Mouse (Mus musculus) adrenal gland, postnatal 10 days (tissue): Measurements from ENCODE around the gene Ankra2. TPM values are rescaled to one million over a fixed set of nuclear protein-coding genes. Genes with fewer than 3 reads are reported as not detected.

Experiments used
- DNase-seq: peaks from one replicate; pipeline ENCODE4 v3.0.0; 2021; ENCODE audit warnings: mixed read lengths
- long read RNA-seq, 2 experiments: library from polyadenylated mRNA; stranded (forward); transcript quantifications; one replicate each; pipeline ENCODE4 v2.0.0; 2021
- total RNA-seq, 2 experiments: library from RNA; stranded (reverse); gene quantifications; 2 replicates each; pipeline ENCODE4 v1.2.3; 2021

Gene Ankra2
- 10 to 100 TPM; 22.7 to 26.9 TPM for total RNA-seq
- long read RNA-seq, experiment 1, transcript Ankra2-201 (9 exons, 1,755 nt): major isoform, 14 of 27 reads
- long read RNA-seq, experiment 1, partial matches to known transcripts: 2 of 27 reads
- long read RNA-seq, experiment 1, other reads (novel, unspliced or antisense): 3 of 27 reads
- long read RNA-seq, experiment 2, transcript Ankra2-201 (9 exons, 1,755 nt): major isoform, 13 of 24 reads
- long read RNA-seq, experiment 2, partial matches to known transcripts: 4 of 24 reads
- long read RNA-seq, experiment 2, other reads (novel, unspliced or antisense): 3 of 24 reads

DNA sequence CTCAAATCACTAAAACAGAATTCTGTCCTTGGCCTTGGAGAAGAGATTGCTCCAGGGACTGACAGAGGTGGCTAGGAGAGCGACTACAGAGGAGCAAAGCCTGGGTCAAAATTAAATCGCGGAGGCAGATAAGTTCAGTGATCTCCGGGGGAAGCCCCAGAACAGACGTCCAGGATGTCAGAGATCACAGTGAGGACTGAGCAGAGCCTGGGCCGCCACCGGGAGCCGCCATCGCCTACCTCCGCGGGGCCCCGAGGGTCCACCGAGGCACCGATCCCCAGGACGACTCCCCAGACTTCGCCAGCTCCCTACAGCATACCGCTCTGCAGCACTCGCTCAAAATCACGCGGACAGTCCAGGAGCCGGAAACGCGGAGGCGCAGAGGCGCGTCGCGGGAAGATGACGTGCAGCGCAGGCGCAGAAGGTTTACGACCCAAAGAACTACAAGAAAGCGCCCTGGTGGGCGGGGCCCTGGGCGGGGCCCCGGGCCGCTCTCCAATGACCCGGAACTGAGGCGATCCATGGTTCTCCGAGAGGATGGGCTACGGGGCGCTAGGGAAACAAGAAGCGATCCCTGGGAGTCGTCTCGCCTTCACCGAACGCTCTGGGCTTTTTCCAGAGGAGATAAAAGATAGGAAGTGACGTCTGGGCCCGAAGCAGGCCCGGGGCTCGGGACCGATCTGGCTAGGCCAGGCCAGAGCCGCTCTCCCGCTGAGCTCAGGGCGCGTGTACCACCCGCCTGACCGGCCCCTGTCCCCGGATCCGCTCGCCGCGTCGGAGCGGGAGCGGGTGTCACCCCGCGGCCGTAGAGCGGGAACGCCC lies at the start of gene Ankra2, which contains the start of gene Utp15:
Gene Ankra2, plus strand, starts transcription at position 439 of the 822 bp plus-strand sequence.
Gene Utp15, minus strand, starts transcription at position 406 of the 822 bp plus-strand sequence.
- DNase-seq: peak; percentile 99

DNA sequence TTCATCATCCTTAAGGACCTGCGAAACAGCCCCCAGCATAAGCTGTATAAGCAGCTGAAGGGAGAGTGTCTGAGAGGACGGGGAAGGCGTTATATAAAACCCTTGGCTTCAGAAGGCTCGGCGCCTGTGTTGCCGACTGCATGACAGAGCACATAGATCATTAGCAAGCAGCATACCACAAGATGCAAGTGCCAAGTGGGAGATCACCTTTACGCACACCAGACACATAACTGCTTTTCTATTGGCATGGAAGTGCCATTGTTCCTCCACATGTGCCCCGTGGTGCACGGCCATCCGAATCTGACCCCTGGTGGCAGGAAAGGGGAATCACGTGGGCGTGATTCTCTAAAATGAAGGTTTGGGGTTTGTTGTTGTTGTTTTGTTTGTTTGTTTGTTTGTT lies 40.0 kb upstream of the Ankra2 start:
- peak; percentile 68 for DNase-seq

- DNase-seq: no peak
These were observed 36.6 kb upstream of the Ankra2 start for GRCm38 (mm10) chr13:98226225-98226624.

- no peak for DNase-seq
These were observed 32.4 kb upstream of the Ankra2 start for GRCm38 (mm10) chr13:98230511-98230910.

GRCm38 (mm10) chr13:98235451-98235850 lies 27.4 kb upstream of the Ankra2 start:
- DNase-seq: no peak

- peak; percentile 82 for DNase-seq
These were observed 22.8 kb upstream of the Ankra2 start for GRCm38 (mm10) chr13:98239978-98240641.

GRCm38 (mm10) chr13:98241531-98242282 lies 21.2 kb upstream of the Ankra2 start:
- DNase-seq: peak; percentile 48

- peak; percentile 16 for DNase-seq
These were observed 18.1 kb upstream of the Ankra2 start for GRCm38 (mm10) chr13:98244571-98245350.

DNA sequence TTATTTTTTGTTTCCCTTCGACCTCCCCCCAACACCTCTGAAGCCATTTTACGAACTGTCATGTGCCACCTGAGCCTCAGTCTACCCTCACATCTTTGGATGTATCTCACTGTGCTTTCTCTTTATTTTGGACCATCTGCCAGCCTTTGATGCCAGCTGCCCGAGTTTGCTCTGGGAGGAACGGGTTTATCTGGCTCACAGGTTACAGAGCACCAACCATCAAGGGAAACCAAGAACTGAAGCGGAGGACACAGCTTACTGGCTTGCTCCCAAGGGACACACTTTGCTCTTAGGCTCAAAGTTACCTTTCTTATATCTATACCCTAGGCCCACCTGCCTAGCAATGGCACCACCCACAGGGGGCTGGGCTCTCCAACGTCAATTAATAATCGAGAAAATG lies 17.5 kb upstream of the Ankra2 start:
- no peak for DNase-seq

DNA sequence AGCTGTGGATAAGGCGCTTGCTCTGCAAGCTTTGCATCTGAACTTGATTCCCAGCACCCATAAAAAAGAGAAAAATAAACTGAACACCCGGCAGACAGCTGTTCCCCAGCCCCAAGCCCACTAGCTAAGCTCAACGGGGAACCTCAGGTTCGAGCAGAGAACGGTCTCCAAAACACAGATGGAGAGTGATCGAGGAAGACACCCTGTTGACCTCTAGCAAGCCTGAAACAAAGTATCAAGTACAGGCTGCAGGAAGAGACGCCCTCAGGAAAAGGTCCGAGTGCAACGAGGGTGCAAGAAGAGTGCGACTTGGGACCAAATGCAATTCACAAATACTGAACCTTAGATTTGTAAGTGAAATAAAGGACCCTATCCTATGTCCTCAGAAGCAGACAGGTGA lies 13.3 kb upstream of the Ankra2 start:
- DNase-seq: no peak

DNA sequence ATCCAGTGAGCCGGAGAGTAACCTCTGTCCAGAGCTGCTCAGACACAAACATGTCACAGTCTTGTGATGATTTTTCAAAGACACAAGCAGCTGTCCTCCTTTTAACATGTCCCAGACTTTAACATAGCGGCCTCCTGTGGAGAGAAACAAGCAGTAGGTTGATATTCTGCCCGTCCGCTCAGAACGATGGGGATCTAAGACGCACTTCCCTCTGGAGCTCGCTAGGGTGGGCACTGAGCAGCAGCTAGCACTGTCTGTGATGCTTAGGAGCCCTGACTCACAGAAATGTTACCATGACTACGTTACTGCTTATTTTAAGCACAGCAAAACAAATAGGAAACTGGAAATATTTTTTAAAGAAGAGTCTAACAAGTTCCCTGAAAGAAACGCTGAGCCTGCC lies 8.0 kb upstream of the Ankra2 start:
- DNase-seq: no peak

- no peak for DNase-seq
These were observed 649 bp downstream of the Ankra2 start for GRCm38 (mm10) chr13:98263458-98263987.

DNA sequence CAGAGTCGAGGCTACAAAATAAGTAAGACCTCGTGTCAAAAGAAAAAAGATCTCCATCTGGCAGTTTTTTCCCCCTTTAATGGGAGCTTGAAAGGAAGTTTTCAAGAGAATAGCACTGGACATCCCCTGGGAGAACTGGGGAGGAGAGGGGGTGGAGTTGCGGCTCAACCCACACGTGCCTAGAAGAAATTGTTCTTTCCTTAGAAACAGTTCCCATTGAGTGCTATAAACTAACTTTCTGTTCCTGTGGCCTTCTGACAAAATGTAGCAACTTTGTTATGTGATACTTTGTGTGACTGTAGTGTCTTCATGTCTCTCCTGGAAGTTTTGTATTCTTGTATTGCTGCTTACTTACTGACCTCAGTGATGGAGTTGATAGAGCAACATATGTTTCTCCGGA lies 1.2 kb downstream of the Ankra2 start:
- no peak for DNase-seq

DNA sequence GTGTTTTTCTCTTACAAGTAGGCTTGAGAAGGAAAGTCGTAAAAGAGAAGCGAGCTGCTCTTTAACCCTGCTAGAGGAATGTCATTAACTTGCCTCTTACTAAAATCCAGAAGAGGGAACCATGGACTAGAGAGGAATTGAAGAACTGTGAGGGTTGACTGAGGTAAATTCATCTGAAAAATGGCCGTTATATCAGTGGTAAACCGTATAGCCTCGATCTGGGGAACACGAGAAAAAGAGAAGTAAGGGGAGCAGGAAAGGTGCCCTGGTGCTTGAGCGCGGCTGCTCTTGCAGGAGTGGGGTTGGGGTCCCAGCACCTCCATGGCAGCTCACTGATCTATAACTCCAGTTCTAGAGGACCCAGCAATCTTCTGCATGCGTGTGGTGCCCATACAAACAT lies 11.1 kb downstream of the Ankra2 start:
- DNase-seq: no peak

DNA sequence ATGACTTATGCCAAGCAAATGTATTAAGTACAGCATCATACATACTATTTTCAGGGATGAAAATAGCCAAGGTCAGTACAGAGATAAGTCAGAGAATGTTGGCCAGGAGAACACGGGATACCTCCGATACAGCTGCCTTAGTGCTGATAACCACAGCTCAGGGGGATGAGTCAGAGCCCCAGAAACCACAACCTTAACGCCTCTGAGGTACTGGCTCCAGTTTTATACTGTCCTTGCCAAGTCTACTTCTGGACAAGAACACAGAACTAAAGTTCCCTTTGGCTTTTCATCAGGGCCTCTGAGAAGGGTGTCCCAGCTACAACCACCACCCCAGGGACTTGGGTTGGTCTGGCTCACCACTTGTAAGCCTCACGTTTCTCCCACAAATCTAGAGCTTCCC lies 12.8 kb downstream of the Ankra2 start:
- peak; percentile 60 for DNase-seq

- no peak for DNase-seq
These were observed 13.4 kb downstream of the Ankra2 start for GRCm38 (mm10) chr13:98276253-98276652.

DNA sequence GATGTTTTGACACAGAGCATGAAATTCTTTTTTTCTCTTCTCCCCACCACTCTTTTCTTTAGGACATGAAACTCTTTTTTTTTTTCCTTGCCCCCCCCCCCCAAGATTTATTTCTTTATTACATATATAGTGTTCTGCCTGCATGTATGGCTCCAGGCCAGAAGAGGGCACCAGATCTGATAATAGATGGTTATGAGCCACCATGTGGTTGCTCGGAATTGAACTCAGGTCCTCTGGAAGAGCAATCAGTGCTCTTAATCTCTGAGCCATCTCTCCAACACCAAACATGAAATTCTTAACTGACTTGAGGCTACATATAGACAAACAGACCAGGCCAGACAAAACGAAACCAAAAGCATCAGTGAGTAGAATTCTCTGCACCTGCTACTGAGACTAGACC lies 14.6 kb downstream of the Ankra2 start:
- no peak for DNase-seq

DNA sequence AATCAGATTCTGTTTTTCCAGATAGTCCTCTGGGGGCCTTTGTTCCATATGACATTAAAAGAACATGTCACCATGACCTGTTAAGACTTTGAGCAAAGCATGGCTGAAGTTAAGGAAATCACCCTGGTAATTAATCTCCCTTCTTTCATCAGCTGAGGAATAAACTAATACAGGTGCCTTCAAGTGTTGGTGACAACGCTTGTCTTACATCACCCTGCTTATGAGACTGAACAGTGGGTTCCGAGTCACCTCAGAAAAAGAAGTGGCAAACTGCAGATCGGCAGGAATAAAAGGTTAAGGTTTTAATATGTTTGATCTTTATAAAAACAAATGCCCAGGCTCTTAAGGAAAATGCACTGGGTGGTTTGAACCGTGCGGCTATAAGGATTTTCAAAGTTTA lies 16.8 kb downstream of the Ankra2 start, which contains the start of gene Gm21976:
Gene Gm21976, plus strand, starts transcription at position 202 of the 400 bp plus-strand sequence.
- DNase-seq: no peak

- DNase-seq: no peak
These were observed 18.2 kb downstream of the Ankra2 start for GRCm38 (mm10) chr13:98280990-98281650.

DNA sequence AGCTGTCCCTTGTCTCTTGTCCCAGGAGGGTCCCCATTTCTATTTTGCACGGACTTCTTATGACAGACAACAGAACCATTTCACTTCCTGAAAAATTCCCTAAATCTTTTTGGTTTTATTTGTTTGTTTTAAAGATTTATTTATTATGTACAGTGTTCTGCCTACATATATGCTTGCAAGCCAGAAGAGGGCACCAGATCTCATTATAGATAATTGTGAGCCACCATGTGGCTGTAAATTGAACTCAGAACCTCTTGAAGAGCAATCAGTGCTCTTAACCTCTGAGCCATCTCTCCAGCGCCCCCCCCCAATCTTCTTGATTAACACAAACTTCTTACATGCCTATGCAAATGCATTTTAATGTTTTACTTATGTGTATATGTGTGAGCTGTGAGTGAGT lies 27.8 kb downstream of the Ankra2 start:
- DNase-seq: no peak
